Mouse (Mus musculus): Measurements from ENCODE around the gene Psmb11. TPM values are rescaled to one million over a fixed set of nuclear protein-coding genes. Genes with fewer than 3 reads are reported as not detected.

The Psmb11 gene
- polyA plus RNA-seq, 1 experiment from 2014 or later, result not detected

DNA sequence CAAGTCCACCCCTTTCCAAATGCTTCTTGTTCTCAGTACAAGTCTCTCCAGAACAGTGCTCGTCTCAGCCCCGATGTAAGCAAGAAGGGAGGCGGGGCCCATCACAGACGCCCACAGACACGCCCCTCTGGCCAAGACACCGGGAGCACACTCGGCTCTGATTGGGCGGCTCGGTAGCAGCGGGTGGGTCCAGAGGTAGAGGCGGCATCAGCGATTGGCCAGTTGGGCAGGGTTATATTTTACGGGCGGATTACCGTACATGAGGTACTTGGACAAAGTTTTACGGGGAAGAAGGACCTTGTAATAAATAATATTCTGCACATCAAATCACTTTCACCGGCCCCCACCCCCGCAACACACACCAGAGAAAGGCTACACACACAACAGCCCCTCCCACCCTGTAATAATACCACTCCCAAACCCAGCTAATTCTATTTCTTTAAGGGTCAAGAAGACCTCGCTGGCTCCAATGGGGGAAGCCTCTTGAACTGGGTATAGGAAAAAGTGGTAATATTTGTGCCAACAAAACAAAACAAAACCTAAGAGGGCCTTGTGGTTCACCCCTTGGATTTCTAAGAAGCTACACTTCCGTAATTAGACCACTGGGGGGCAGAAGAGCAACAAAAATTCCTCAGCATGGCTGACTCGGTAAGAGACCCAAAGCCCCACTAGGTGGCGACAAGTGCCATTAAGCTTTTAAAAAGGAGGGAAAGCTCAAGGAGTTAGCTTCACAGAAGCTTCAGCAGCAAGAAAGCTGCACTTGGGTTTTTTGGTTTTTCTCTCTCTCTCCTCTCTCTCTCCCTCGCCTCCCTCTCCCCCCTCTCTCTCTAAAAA, 29.6 kb downstream of the Psmb11 start:
- DNase-seq (ENCODE audit: low spot score) (peak; percentile 87), ATAC-seq (ENCODE audit: low FRiP score, low TSS enrichment) (peak; percentile 72)
- H3K9me3 ChIP-seq (ENCODE audit: control insufficient read depth, low read length), result no peaks in the 10 kb centered on the region
- peaks cover 28% of the 10 kb centered on the region for H3K36me3 ChIP-seq (ENCODE audit: control insufficient read depth, insufficient read depth, low read length)
- H3K27ac ChIP-seq (replicated peaks), result no peak overlapping the region
- no peak overlapping the region for H3K4me3 ChIP-seq (ENCODE audit: low read depth, low read length)
- H3K4me2 ChIP-seq (replicated peaks; ENCODE audit: low read depth), result no peak overlapping the region
- H3K9ac ChIP-seq (ENCODE audit: low read length), result no peak overlapping the region
- TF ChIP-seq EP300 (optimal IDR thresholded peaks at IDR 0.05), result no peak
- peak; percentile 98 for TF ChIP-seq CTCF (IDR thresholded peaks at IDR 0.05; ENCODE audit: low read depth)
- WGBS, result 53% methylated on average over 23 of the region's 23 CpGs
- 0 out of 2 replicates have a peak, but pooled peaks cover 4% of the 10 kb centered on the region for H3K4me1 ChIP-seq (replicated peaks; ENCODE audit: control insufficient read depth, insufficient read depth)
- no peaks in the 10 kb centered on the region for H3K27me3 ChIP-seq (ENCODE audit: control insufficient read depth, insufficient read depth, low read length)

DNA sequence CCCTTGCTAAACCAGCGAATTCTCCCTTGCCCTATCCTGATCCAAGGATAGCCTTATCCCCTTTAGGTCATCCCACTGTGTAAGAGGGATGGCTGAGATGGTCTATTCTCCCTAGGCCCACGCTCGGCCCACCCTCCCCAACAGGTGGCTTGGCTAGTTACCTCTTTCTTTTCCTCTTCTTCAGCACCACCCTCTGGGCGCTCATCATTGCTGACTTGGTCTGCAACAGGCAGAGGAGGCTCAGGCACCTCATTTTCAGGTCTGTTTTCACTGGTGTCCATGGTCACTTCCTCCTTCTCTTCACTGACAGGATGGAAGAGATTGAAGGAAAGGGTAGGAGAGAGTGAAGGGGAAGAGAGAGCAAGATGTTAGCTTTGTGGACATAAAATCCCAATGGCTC, 30.3 kb downstream of the Psmb11 start:
- Histone ChIP-seq H3K4me2 (replicated peaks; ENCODE audit: low read depth) (no peak overlapping the region), H3K27ac (replicated peaks) (no peak overlapping the region), H3K36me3 (ENCODE audit: control insufficient read depth, insufficient read depth, low read length) (peaks cover 24% of the 10 kb centered on the region), H3K27me3 (ENCODE audit: control insufficient read depth, insufficient read depth, low read length) (no peaks in the 10 kb centered on the region), H3K4me3 (ENCODE audit: low read depth, low read length) (no peak overlapping the region), H3K4me1 (replicated peaks; ENCODE audit: control insufficient read depth, insufficient read depth) (0 out of 2 replicates have a peak, but pooled peaks cover 4% of the 10 kb centered on the region), H3K9ac (ENCODE audit: low read length) (no peak overlapping the region), H3K9me3 (ENCODE audit: control insufficient read depth, low read length) (no peaks in the 10 kb centered on the region)
- no peak for ATAC-seq (ENCODE audit: low FRiP score, low TSS enrichment)
- DNase-seq (ENCODE audit: low spot score), result no peak
- no peak for TF ChIP-seq CTCF (IDR thresholded peaks at IDR 0.05; ENCODE audit: low read depth)
- TF ChIP-seq EP300 (optimal IDR thresholded peaks at IDR 0.05), result no peak
- WGBS, result 79% methylated on average over 4 of the region's 4 CpGs

DNA sequence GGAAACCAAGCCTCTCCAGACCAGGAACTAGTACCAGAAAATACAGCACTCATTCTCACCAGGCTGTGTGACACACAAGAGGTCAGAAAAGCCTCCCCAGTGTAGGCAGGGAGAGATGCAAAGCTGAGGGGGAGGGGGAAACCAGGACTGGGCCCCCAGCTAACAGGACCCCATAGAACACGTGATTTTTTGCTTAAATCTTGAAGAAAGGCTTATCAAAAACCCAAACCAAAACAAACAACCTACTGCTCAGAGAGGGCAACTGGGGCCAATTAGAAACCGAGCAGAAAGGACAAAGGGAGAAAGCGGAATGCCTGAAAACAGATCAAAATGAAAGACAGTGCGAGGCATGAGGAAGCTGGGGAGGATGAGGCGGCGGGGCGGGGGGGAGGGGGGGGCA, 31.6 kb downstream of the Psmb11 start:
- Histone ChIP-seq H3K9ac (ENCODE audit: low read length) (peak overlapping the region; percentile 69), H3K36me3 (ENCODE audit: control insufficient read depth, insufficient read depth, low read length) (peaks cover 30% of the 10 kb centered on the region), H3K4me1 (replicated peaks; ENCODE audit: control insufficient read depth, insufficient read depth) (0 out of 2 replicates have a peak, but pooled peaks cover 4% of the 10 kb centered on the region), H3K27me3 (ENCODE audit: control insufficient read depth, insufficient read depth, low read length) (no peaks in the 10 kb centered on the region), H3K4me2 (replicated peaks; ENCODE audit: low read depth) (peak overlapping the region; percentile 72), H3K4me3 (ENCODE audit: low read depth, low read length) (peak overlapping the region; percentile 48), H3K9me3 (ENCODE audit: control insufficient read depth, low read length) (no peaks in the 10 kb centered on the region), H3K27ac (replicated peaks) (no peak overlapping the region)
- ATAC-seq (ENCODE audit: low FRiP score, low TSS enrichment) (no peak), DNase-seq (ENCODE audit: low spot score) (no peak)
- WGBS, result under 1% methylated on average over 7 of the region's 7 CpGs
- no peak for TF ChIP-seq EP300 (optimal IDR thresholded peaks at IDR 0.05)

DNA sequence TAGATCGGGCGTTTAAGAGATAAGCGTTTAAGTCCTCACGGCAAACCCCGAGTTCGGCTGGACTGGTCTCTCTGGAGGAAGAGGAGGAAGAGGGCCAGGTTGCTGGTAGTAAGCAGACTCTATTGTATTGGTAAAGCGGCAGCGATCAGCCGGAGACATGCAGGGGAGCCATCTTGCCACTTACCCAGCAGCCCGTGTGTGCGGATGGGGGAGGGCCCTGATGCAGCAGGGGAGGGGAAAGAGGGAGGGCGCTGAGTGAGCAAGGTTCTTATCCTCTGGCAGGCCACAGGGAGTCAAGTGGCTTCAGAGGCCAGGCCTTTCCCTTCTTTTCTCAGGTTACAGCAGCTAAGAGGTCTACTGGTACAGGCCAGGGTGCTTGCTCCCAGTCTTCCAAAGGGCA, 32.3 kb downstream of the Psmb11 start:
- Histone ChIP-seq H3K36me3 (ENCODE audit: control insufficient read depth, insufficient read depth, low read length) (peaks cover 34% of the 10 kb centered on the region), H3K4me3 (ENCODE audit: low read depth, low read length) (peak overlapping the region; percentile 48), H3K9me3 (ENCODE audit: control insufficient read depth, low read length) (no peaks in the 10 kb centered on the region), H3K9ac (ENCODE audit: low read length) (peak overlapping the region; percentile 69), H3K4me2 (replicated peaks; ENCODE audit: low read depth) (peak overlapping the region; percentile 72), H3K4me1 (replicated peaks; ENCODE audit: control insufficient read depth, insufficient read depth) (0 out of 2 replicates have a peak, but pooled peaks cover 4% of the 10 kb centered on the region), H3K27me3 (ENCODE audit: control insufficient read depth, insufficient read depth, low read length) (no peaks in the 10 kb centered on the region), H3K27ac (replicated peaks) (peak overlapping the region; percentile 53)
- DNase-seq (ENCODE audit: low spot score), result peak; percentile 91
- WGBS, result 2% methylated on average over 12 of the region's 12 CpGs
- ATAC-seq (ENCODE audit: low FRiP score, low TSS enrichment), result peak; percentile 88
- TF ChIP-seq CTCF (IDR thresholded peaks at IDR 0.05; ENCODE audit: low read depth), result peak; percentile 33
- no peak for TF ChIP-seq EP300 (optimal IDR thresholded peaks at IDR 0.05)

DNA sequence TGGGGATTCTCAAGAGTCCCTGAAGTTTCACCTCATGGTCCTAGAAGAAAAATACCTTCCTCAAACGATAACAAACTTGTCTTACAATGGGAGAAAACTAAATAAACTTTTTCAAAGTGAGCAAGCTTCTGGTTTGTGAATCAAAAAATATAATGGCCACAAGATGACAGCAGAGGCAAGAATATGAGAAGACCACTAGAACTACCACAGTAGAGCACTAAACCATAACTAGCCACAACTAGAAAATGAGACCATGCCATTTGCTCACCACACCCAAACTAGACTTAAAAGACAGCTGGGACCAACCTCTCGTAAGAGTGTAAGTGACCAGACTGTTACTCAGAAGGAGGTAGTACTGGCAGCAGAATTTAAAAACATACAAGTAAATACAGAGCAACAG, 38.8 kb downstream of the Psmb11 start:
- Histone ChIP-seq H3K27me3 (ENCODE audit: control insufficient read depth, insufficient read depth, low read length) (no peaks in the 10 kb centered on the region), H3K4me3 (ENCODE audit: low read depth, low read length) (no peak overlapping the region), H3K4me2 (replicated peaks; ENCODE audit: low read depth) (no peak overlapping the region), H3K4me1 (replicated peaks; ENCODE audit: control insufficient read depth, insufficient read depth) (no peaks in the 10 kb centered on the region), H3K9me3 (ENCODE audit: control insufficient read depth, low read length) (no peaks in the 10 kb centered on the region), H3K9ac (ENCODE audit: low read length) (no peak overlapping the region), H3K27ac (replicated peaks) (no peak overlapping the region), H3K36me3 (ENCODE audit: control insufficient read depth, insufficient read depth, low read length) (peaks cover 49% of the 10 kb centered on the region)
- no peak for TF ChIP-seq EP300 (optimal IDR thresholded peaks at IDR 0.05)
- TF ChIP-seq CTCF (IDR thresholded peaks at IDR 0.05; ENCODE audit: low read depth), result no peak
- no peak for DNase-seq (ENCODE audit: low spot score)
- no peak for ATAC-seq (ENCODE audit: low FRiP score, low TSS enrichment)
- 81% methylated on average over 2 of the region's 2 CpGs for WGBS

All from stomach, postnatal 0 days (tissue).